Mouse (Mus musculus) heart, adult 2 months (tissue): Measurements from ENCODE around the gene Tmem184c.

Experiments
- CTCF ChIP-seq: fragments of 200-600 bp; IDR thresholded peaks from 2 replicates; pipeline ENCODE4 v1.8.1; 2022; ENCODE audit warnings: antibody characterized with exemption, mild to moderate bottlenecking, moderate library complexity
- EP300 ChIP-seq: fragments of 200-500 bp; IDR thresholded peaks from 2 replicates; pipeline ENCODE4 v1.6.1; 2011; ENCODE audit warnings: low read depth, low read length, control low read depth; ENCODE audit not compliant: insufficient read depth
- POLR2A ChIP-seq: fragments of 200-500 bp; IDR thresholded peaks from 2 replicates; pipeline ENCODE4 v1.6.1; 2011; ENCODE audit warnings: mild to moderate bottlenecking, low read depth, low read length, control low read depth; ENCODE audit not compliant: insufficient read depth

DNA sequence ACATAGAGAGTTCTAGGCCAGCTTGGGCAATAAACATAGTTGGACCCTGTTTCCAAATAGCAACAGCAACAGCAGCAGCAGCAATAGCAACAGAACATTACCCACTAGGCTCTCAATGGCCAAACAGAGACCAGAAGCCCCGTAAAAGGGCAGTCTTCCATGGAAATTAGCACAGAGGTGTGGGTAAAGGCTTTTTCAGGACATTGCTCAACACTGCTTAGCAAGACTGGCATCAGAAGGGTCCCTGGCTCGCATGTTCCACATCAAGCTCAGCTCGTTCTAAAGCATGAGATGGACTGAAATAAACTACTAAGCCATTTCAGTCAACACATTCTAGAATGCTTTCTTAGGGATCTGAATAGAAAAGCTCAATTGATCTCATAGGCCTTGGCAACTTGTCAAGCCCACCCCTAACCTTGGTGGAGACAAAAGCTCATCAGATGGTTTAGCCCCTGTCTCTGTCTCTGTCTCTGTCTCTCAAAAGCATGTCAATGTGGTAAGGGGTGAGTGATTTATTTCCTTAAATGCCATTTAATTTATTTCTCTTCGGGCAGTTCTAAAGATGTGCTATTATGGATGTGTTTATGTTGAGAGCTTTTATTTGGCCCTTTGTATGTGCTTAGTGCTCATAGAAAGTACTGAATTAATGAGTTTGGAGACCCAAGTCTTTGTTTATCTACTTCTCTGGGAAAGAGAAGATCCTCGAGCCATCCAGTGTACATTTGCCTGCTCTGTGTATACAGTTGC is 29.8 kb upstream of the Tmem184c start:
- TF ChIP-seq CTCF (no peak), EP300 (no peak), POLR2A (no peak)
